Mouse (Mus musculus) liver, adult 2 months (tissue): Measurements from ENCODE around the gene Otop2.

Experiments
- CTCF ChIP-seq: fragments of 200-500 bp; IDR thresholded peaks from 2 replicates; pipeline ENCODE4 v1.5.1; 2011; ENCODE audit warnings: low read depth, low read length, control low read depth
- POLR2A ChIP-seq: fragments of 200-500 bp; IDR thresholded peaks from 2 replicates; pipeline ENCODE4 v1.6.1; 2011; ENCODE audit warnings: low read length, control low read depth; ENCODE audit not compliant: insufficient read depth; ENCODE audit errors: extremely low read depth

DNA sequence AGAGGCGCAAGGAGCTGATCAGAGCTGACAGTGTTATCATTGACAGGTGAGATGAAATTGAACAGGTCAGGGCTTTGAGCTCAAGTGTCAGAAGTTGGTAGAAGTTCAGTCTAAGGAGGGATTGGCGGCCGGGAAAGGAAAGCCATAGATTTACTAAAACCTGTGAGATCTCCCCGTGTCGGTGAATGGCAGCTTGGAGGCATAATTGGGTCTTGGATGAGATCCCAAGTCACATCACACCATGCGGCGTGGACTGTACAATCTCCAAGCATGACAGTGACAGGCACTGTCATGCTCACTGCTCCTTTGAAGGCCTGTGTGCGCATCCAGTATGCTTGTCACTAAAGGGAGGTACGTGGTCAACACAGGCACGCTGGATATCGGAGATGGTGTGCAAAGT is 44.0 kb upstream of the Otop2 start:
- no peak for TF ChIP-seq CTCF
- no peak for TF ChIP-seq POLR2A
